Mouse (Mus musculus) intestine, postnatal 0 days (tissue): ENCODE results near the gene Olfr1261. TPM values are rescaled to one million over a fixed set of nuclear protein-coding genes. Genes with fewer than 3 reads are reported as not detected.

Experiments used
- ATAC-seq: fragments of 200-750 bp; cut with Nextera tagmentation; 2 replicates; pipeline ENCODE4 v1.8.0; 2017; ENCODE audit warnings: mild to moderate bottlenecking, moderate TSS enrichment, moderate library complexity
- H3K27ac ChIP-seq: fragments of 300-500 bp; sonication (generic); 2 replicates; pipeline ENCODE4 v1.5.1; 2014; ENCODE audit warnings: mild to moderate bottlenecking, low read depth, low read length, moderate library complexity
- H3K27me3 ChIP-seq: fragments of 300-500 bp; sonication (generic); replicated peaks from 2 replicates; pipeline ENCODE4 v1.6.1; 2014; ENCODE audit warnings: low read length, mixed read lengths; ENCODE audit not compliant: control insufficient read depth, insufficient read depth
- H3K36me3 ChIP-seq: fragments of 300-500 bp; sonication (generic); 2 replicates; pipeline ENCODE4 v1.6.1; 2014; ENCODE audit warnings: mild to moderate bottlenecking, moderate library complexity; ENCODE audit not compliant: control insufficient read depth, insufficient read depth
- H3K4me1 ChIP-seq: fragments of 300-500 bp; sonication (generic); replicated peaks from 2 replicates; pipeline ENCODE4 v1.6.1; 2014; ENCODE audit warnings: antibody characterized with exemption, low read length, mixed read lengths; ENCODE audit not compliant: control insufficient read depth, insufficient read depth
- H3K4me2 ChIP-seq: fragments of 300-500 bp; sonication (generic); replicated peaks from 2 replicates; pipeline ENCODE4 v1.6.1; 2014; ENCODE audit warnings: low read depth, mild to moderate bottlenecking, moderate library complexity
- H3K4me3 ChIP-seq: fragments of 300-500 bp; sonication (generic); 2 replicates; pipeline ENCODE4 v1.5.1; 2014; ENCODE audit warnings: low read depth, low read length
- H3K9ac ChIP-seq: fragments of 300-500 bp; sonication (generic); 2 replicates; pipeline ENCODE4 v1.6.1; 2014; ENCODE audit warnings: mild to moderate bottlenecking, low read depth, low read length
- H3K9me3 ChIP-seq: fragments of 300-500 bp; sonication (generic); 2 replicates; pipeline ENCODE4 v1.6.1; 2016; ENCODE audit warnings: mixed run types; ENCODE audit not compliant: control insufficient read depth
- CTCF ChIP-seq: sonication (generic); IDR thresholded peaks from 2 replicates; pipeline ENCODE4 v1.5.1; 2016; ENCODE audit warnings: low read depth, mild to moderate bottlenecking, control low read depth, antibody characterized with exemption, moderate library complexity
- WGBS: fragments of 180-500 bp; shearing (Covaris S2); extraction: QIAGEN DNeasy Blood & Tissue Kit; methylation state at CpG from one replicate; pipeline ENCODE4 v1.1.7; 2014; 5-methylcytosine and 5-hydroxymethylcytosine counted together
- polyA plus RNA-seq: library from polyadenylated mRNA; unstranded; fragments of >200 nt; fragmentation: Nextera tagmentation; extraction: Ambion mirVana; gene quantifications from 2 replicates; pipeline ENCODE4 v1.2.1, GENCODE M21; 2015

Olfr1261 gene
- not detected in 2 replicates for polyA plus RNA-seq

DNA sequence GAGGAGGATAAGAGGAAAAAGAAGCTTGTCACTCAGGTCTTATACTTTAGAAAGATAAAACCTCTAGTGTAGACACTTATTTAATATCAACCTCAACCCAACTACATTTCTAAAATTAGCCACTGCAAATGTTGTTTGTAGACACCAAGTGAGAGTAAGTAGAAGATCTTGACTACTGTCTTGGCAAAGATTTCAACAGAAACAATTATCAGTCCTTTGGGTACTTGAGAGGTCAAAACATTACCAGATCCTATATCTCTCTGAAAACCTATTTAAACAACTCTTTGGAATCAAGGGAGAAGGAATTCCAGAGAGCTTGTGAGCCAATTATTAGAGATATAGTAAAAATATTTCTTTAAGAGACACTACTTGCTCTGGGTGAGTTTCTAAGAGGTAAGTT lies at the start of gene Olfr1261:
Gene Olfr1261, plus strand, starts transcription at position 301 of the 400 bp plus-strand sequence.
- TF ChIP-seq CTCF, result no peak
- no peak for ATAC-seq
- Histone ChIP-seq H3K27me3 (no peaks in the 10 kb centered on the region), H3K27ac (no peak within 1 kb of the TSS), H3K4me3 (no peak within 1 kb of the TSS), H3K9me3 (no peaks in the 10 kb centered on the region), H3K4me1 (no peaks in the 10 kb centered on the region), H3K36me3 (no peaks in the 10 kb centered on the region), H3K9ac (no peak within 1 kb of the TSS), H3K4me2 (no peak within 1 kb of the TSS)

DNA sequence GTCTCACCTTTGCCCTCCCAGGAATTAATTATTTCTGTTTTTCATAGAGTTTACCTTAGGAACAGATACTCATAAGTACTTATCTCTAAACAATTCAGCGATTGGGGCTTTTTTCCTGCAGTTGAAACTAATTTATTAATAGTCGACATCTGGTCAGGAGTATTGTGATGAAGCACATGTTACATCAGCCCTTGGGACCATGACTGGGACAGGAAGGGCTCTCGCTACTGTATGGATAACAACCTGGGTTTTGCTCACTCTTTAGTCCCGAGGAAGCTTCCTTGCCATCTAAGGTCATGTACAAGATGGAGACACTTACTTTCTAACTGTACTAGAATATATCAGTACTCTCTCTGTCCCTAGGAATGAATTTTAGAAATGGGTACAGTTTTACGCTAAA lies 42.5 kb upstream of the Olfr1261 start, which contains the start of gene Olfr1259:
Gene Olfr1259, minus strand, starts transcription at position 101 of the 400 bp plus-strand sequence.
- H3K9ac ChIP-seq, result no peak within 1 kb of the TSS
- H3K9me3 ChIP-seq, result no peaks in the 10 kb centered on the region
- H3K36me3 ChIP-seq, result no peaks in the 10 kb centered on the region
- no peak within 1 kb of the TSS for H3K27ac ChIP-seq
- 82% methylated on average over 5 of the region's 5 CpGs for WGBS
- no peaks in the 10 kb centered on the region for H3K4me1 ChIP-seq
- ATAC-seq, result no peak
- H3K4me3 ChIP-seq, result no peak within 1 kb of the TSS
- H3K27me3 ChIP-seq, result no peaks in the 10 kb centered on the region
- no peak within 1 kb of the TSS for H3K4me2 ChIP-seq
- no peak for TF ChIP-seq CTCF

DNA sequence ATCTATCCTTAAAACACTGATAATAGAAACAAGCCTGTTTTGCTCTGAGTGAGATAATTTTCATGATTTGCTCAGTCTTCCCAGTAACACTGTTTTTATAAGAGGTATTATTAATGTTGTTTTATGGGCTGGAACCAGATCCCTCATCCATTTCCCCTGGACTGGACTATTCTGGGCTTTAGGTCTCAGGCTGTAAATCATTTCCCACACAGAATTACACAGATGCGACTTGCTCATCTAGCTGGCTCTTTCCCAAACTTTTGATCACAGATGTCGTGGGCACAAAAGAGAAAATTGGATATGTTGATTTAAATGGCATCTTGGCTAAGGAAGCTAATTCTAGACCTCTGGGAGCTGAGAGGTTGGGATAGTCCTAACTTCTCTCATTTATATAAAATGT lies 16.8 kb upstream of the Olfr1261 start, which contains the start of gene Olfr1260:
Gene Olfr1260, plus strand, starts transcription at position 157 of the 400 bp plus-strand sequence.
- Histone ChIP-seq H3K4me3 (no peak within 1 kb of the TSS), H3K4me2 (no peak within 1 kb of the TSS), H3K36me3 (no peaks in the 10 kb centered on the region), H3K9me3 (no peaks in the 10 kb centered on the region), H3K27me3 (no peaks in the 10 kb centered on the region), H3K4me1 (no peaks in the 10 kb centered on the region), H3K27ac (no peak within 1 kb of the TSS), H3K9ac (no peak within 1 kb of the TSS)
- TF ChIP-seq CTCF, result no peak
- ATAC-seq, result no peak
- 51% methylated on average over 2 of the region's 2 CpGs for WGBS

DNA sequence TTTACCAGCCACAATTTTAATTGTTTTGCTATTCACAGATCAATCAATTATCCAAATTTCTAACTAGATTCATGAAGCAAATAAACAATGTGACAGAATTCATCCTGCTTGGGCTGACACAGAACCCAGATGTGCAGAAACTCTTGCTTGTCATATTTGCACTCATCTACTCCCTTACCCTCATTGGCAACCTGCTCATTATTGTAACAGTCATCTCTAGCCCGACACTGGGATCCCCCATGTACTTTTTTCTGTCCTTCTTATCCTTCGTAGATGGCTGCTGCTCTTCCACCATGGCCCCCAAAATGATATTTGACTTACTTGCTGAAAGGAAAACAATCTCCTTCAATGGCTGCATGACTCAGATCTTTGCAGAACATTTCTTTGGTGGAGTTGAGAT lies 13.3 kb upstream of the Olfr1261 start:
- WGBS, result 75% methylated on average over 2 of the region's 2 CpGs
- Histone ChIP-seq H3K27ac (no peak overlapping the region), H3K4me1 (no peaks in the 10 kb centered on the region), H3K9me3 (no peaks in the 10 kb centered on the region), H3K36me3 (no peaks in the 10 kb centered on the region), H3K4me2 (no peak overlapping the region), H3K4me3 (no peak overlapping the region), H3K27me3 (no peaks in the 10 kb centered on the region), H3K9ac (no peak overlapping the region)
- no peak for TF ChIP-seq CTCF
- no peak for ATAC-seq

DNA sequence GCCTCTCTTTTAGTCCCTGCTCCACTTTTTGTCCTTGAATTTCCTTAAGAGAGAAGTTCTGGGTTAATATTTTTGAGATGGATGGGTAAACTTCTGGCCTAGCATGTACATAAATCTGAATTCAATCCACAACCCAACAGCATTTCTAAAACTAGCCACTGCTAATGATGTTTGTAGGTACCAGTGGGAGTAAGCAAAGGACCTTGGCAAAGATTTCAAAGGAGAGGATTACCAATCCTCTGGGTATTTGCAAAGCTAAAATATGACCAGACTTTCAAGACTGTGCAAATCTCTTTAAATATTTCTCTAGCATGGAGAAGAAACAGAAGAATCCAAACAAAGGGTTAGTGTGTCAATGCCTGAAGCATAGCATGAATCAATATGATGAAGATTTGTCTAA lies 8.8 kb downstream of the Olfr1261 start, which contains the start of gene Olfr1262:
Gene Olfr1262, plus strand, starts transcription at position 301 of the 400 bp plus-strand sequence.
- Histone ChIP-seq H3K4me3 (no peak within 1 kb of the TSS), H3K9me3 (no peaks in the 10 kb centered on the region), H3K27ac (no peak within 1 kb of the TSS), H3K9ac (no peak within 1 kb of the TSS), H3K4me1 (no peaks in the 10 kb centered on the region), H3K27me3 (no peaks in the 10 kb centered on the region), H3K4me2 (no peak within 1 kb of the TSS), H3K36me3 (no peaks in the 10 kb centered on the region)
- ATAC-seq, result no peak
- no peak for TF ChIP-seq CTCF

DNA sequence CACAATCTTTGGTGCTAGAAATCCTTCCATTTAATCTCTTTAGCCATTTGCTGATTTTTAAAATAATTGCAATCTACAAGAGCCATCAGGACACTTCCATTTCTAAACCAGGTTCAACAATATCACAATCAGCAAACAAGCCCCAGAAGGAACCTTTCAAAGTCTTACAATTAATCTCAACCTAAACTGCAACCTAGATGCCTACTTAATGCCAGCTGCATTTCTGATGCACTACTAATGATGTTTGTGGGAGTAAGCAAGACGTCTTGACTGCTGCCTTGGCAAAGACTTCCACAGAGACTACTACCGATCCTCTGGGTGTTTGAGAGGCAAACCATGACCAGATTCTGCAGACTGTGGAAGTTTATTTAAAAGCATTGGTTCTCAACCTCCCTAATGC lies 20.8 kb downstream of the Olfr1261 start, which contains the start of gene Olfr1263:
Gene Olfr1263, plus strand, starts transcription at position 301 of the 400 bp plus-strand sequence.
- H3K4me2 ChIP-seq, result no peak within 1 kb of the TSS
- H3K4me1 ChIP-seq, result no peaks in the 10 kb centered on the region
- no peak for ATAC-seq
- 77% methylated on average over 2 of the region's 2 CpGs for WGBS
- TF ChIP-seq CTCF, result no peak
- H3K36me3 ChIP-seq, result no peaks in the 10 kb centered on the region
- H3K27ac ChIP-seq, result no peak within 1 kb of the TSS
- no peak within 1 kb of the TSS for H3K4me3 ChIP-seq
- H3K9ac ChIP-seq, result no peak within 1 kb of the TSS
- no peaks in the 10 kb centered on the region for H3K9me3 ChIP-seq
- H3K27me3 ChIP-seq, result no peaks in the 10 kb centered on the region

DNA sequence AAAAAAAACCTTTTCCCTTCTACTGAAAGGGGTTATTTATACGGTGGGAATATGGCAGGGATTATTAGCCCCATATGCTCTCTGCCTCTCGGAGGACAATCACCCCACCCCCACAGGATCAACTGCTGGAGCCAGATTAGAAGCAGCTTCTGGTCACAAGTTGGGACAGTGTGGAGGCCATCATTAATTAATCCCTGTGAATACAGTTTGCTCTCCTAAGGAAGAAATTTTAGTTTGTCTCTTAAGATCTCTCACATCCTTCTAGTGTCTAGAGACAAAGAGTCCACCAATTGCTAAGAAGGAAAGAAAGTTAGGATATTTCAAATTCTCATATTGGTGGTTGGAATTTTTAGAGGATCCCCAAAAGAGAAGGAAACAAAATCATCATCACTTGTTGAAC lies 34.5 kb downstream of the Olfr1261 start, which contains the start of gene Olfr1264:
Gene Olfr1264, minus strand, starts transcription at position 101 of the 400 bp plus-strand sequence.
- H3K27me3 ChIP-seq, result no peaks in the 10 kb centered on the region
- no peaks in the 10 kb centered on the region for H3K36me3 ChIP-seq
- no peaks in the 10 kb centered on the region for H3K4me1 ChIP-seq
- no peak for TF ChIP-seq CTCF
- H3K4me3 ChIP-seq, result no peak within 1 kb of the TSS
- no peaks in the 10 kb centered on the region for H3K9me3 ChIP-seq
- H3K4me2 ChIP-seq, result no peak within 1 kb of the TSS
- no peak for ATAC-seq
- no peak within 1 kb of the TSS for H3K9ac ChIP-seq
- WGBS, result 80% methylated on average over 2 of the region's 2 CpGs
- H3K27ac ChIP-seq, result no peak within 1 kb of the TSS
